ENCODE assay signal across 8 mouse cellular contexts in genomic region chr1:187651688-187652241, GRCm38 (mm10). TPM values are rescaled to one million over a fixed set of nuclear protein-coding genes. Genes with fewer than 3 reads are reported as not detected.
A peak's percentile ranks its signal among the peaks of the same experiment; 100 is the strongest.
DNase-seq lines count a peak whose midpoint lies in the region; ATAC-seq and TF ChIP-seq lines count a peak whose summit lies in the region.

No protein-coding gene starts in this region.

- peak overlapping the region; percentile 31; the same call in 1 of the 2 replicates for H3K9ac ChIP-seq in ES-E14 (ENCODE audit: insufficient read depth, low read depth, low read length, poor library complexity, severe bottlenecking)
- peak overlapping the region; percentile 72 for H3K9ac ChIP-seq in intestine, embryonic 14.5 days (ENCODE audit: low read length)
- H3K9ac ChIP-seq in stomach, embryonic 15.5 days = peak overlapping the region; percentile 51

- under 1% methylated on average over 47 of the region's 47 CpGs for WGBS in intestine, embryonic 14.5 days
- WGBS in stomach, embryonic 15.5 days = under 1% methylated on average over 47 of the region's 47 CpGs

- in situ Hi-C loops in ES-E14 (cut with MboI; ENCODE audit: low sequenced_read_pairs in 2 of 2, unreplicated experiment in 2 of 2) = no loop called here

- no peak overlapping the region for H3K27ac ChIP-seq in ES-E14 (ENCODE audit: insufficient read depth, low read depth, low read length, poor library complexity, severe bottlenecking)
- no peak overlapping the region for H3K27ac ChIP-seq in intestine, embryonic 14.5 days (ENCODE audit: low read depth)
- H3K27ac ChIP-seq in stomach, embryonic 15.5 days = no peak overlapping the region

- peaks cover 0 to 2% of the 10 kb centered on the region in 2 experiments; a peak in 1 of 4 replicates for H3K4me1 ChIP-seq in ES-E14 (ENCODE audit: control insufficient read depth in 2 of 2, insufficient read depth in 2 of 2, low read length in 2 of 2, poor library complexity in 1 of 2)
- H3K4me1 ChIP-seq in intestine, embryonic 14.5 days (replicated peaks; ENCODE audit: control insufficient read depth, insufficient read depth, low read length) = peaks cover 7% of the 10 kb centered on the region
- 0 out of 2 replicates have a peak, but pooled peaks cover 2% of the 10 kb centered on the region for H3K4me1 ChIP-seq in stomach, embryonic 15.5 days

- DNase-seq in ES-E14 (ENCODE audit: low read depth, low spot score) = no peak
- peak; percentile 54 to 65 for DNase-seq in cerebellum, adult 18-20 months
- peak; percentile 78 for DNase-seq in intestine, embryonic 14.5 days (ENCODE audit: low spot score)
- peak; percentile 35 to 48 for DNase-seq in left cerebral cortex, adult 8-10 months (ENCODE audit: low spot score in 2 of 2)
- DNase-seq in lung, postnatal 36 days = peak; percentile 33

- ATAC-seq in frontal cortex, adult (ENCODE audit: low TSS enrichment) = peak; percentile 66
- peak; percentile 74; the same call in 1 of the 2 replicates for ATAC-seq in intestine, embryonic 14.5 days (replicated peaks; ENCODE audit: low FRiP score, low TSS enrichment, low read depth)
- peak; percentile 77 for ATAC-seq in stomach, embryonic 15.5 days (ENCODE audit: insufficient read depth, low FRiP score, low read depth)
- no peak for ATAC-seq in erythroid progenitor cell, adult 5-6 weeks (replicated peaks; ENCODE audit: low FRiP score, poor library complexity, severe bottlenecking)

- H3K4me2 ChIP-seq in intestine, embryonic 14.5 days (ENCODE audit: low read length) = peak overlapping the region; percentile 90
- peak overlapping the region; percentile 96 for H3K4me2 ChIP-seq in stomach, embryonic 15.5 days

- no peaks in the 10 kb centered on the region for H3K36me3 ChIP-seq in ES-E14 (ENCODE audit: control insufficient read depth, insufficient read depth, low read length, poor library complexity, severe bottlenecking)
- H3K36me3 ChIP-seq in intestine, embryonic 14.5 days (ENCODE audit: control insufficient read depth, insufficient read depth, low read length) = no peaks in the 10 kb centered on the region
- no peaks in the 10 kb centered on the region for H3K36me3 ChIP-seq in stomach, embryonic 15.5 days

- H3K27me3 ChIP-seq in intestine, embryonic 14.5 days (replicated peaks; ENCODE audit: control insufficient read depth, insufficient read depth, low read length) = no peaks in the 10 kb centered on the region
- H3K27me3 ChIP-seq in stomach, embryonic 15.5 days (replicated peaks) = no peaks in the 10 kb centered on the region

- H3K9me3 ChIP-seq in ES-E14 (ENCODE audit: control insufficient read depth, insufficient read depth, low read depth, low read length) = no peaks in the 10 kb centered on the region
- no peaks in the 10 kb centered on the region for H3K9me3 ChIP-seq in intestine, embryonic 14.5 days (ENCODE audit: control insufficient read depth, low read length)
- H3K9me3 ChIP-seq in stomach, embryonic 15.5 days = no peaks in the 10 kb centered on the region

- H3K4me3 ChIP-seq in ES-E14 (ENCODE audit: insufficient read depth in 1 of 2, low read depth in 1 of 2, low read length in 2 of 2, poor library complexity in 1 of 2, severe bottlenecking in 1 of 2) = peak overlapping the region; percentile 52 to 70
- peak overlapping the region; percentile 51 for H3K4me3 ChIP-seq in intestine, embryonic 14.5 days (ENCODE audit: low read depth, low read length)
- peak overlapping the region; percentile 58 for H3K4me3 ChIP-seq in stomach, embryonic 15.5 days (replicated peaks)

TF ChIP-seq in ES-E14, 5 proteins besides CTCF, POLR2A, EP300 and RAD21:
- TF ChIP-seq MAFK (IDR thresholded peaks at IDR 0.05; ENCODE audit: insufficient read depth, low read depth, low read length) (no peak), HCFC1 (IDR thresholded peaks at IDR 0.05; ENCODE audit: borderline replicate concordance, insufficient read depth, low read length) (no peak), CHD2 (IDR thresholded peaks at IDR 0.05; ENCODE audit: low read depth, low read length) (no peak), ZNF384 (IDR thresholded peaks at IDR 0.05; ENCODE audit: low read depth, low read length) (no peak), ZC3H11A (IDR thresholded peaks at IDR 0.05; ENCODE audit: borderline replicate concordance, low read depth, low read length) (no peak)

RNA-seq across cellular contexts. Expression of gene Esrrg, which starts 43.2 kb away (rescaled TPM):
- 0.05 and 0.09 TPM in 2 replicates for total RNA-seq in ES-E14 (2012; rRNA removed)
- 6.9 and 8.6 TPM in 2 replicates for polyA plus RNA-seq in intestine, embryonic 14.5 days (2014; fragmentation: Nextera tagmentation; extraction: Ambion mirVana)
- total RNA-seq in left cerebral cortex, adult 8-10 months (2022) = 10 to 100 TPM; 24.8 to 36.8 (median 31.5) TPM
- 8.2 and 9.7 TPM in 2 replicates for polyA plus RNA-seq in stomach, embryonic 15.5 days (2015; fragmentation: Nextera tagmentation; extraction: Ambion mirVana)
- not detected in 2 replicates for total RNA-seq in erythroid progenitor cell, adult 5-6 weeks (2015; ENCODE audit: low replicate concordance)
- not detected in 2 replicates for total RNA-seq in erythroid progenitor cell, adult 5-6 weeks (2017; ENCODE audit: low replicate concordance)

Comparison
In these comparisons a context has a peak if more than half of its experiments do, and no peak if none do; other contexts are left out.
1. RNA of gene Esrrg, which starts 43.2 kb away (total RNA-seq): 24.8 to 36.8 TPM in left cerebral cortex, adult 8-10 months; 0.05 to 0.09 TPM in ES-E14 and not detected in erythroid progenitor cell, adult 5-6 weeks; every median in the first group is over 10 times any median in the second.
2. Peak in every context shown above with its lines, with median percentiles within 50 percentile points of each other: H3K4me3 ChIP-seq and H3K9ac ChIP-seq.